ENCODE assay signal across 8 mouse cellular contexts in genomic region chr4:97675741-97676578, GRCm38 (mm10).
DNase-seq lines count a peak whose midpoint lies in the region; ATAC-seq and TF ChIP-seq lines count a peak whose summit lies in the region.

No protein-coding gene starts in this region.

- no peak overlapping the region for H3K4me3 ChIP-seq in heart, embryonic 15.5 days
- peak overlapping the region; percentile 29 for H3K4me3 ChIP-seq in forebrain, postnatal 0 days (ENCODE audit: low read depth, low read length)
- H3K4me3 ChIP-seq in midbrain, embryonic 13.5 days (replicated peaks) = peak overlapping the region; percentile 13; the same call in 1 of the 2 replicates

- WGBS in heart, embryonic 15.5 days = 50% methylated on average over 16 of the region's 16 CpGs
- 13% methylated on average over 16 of the region's 16 CpGs for WGBS in forebrain, postnatal 0 days
- WGBS in midbrain, embryonic 13.5 days = 25% methylated on average over 16 of the region's 16 CpGs

- H3K4me1 ChIP-seq in heart, embryonic 15.5 days (replicated peaks) = peaks cover 4% of the 10 kb centered on the region; the same call in 1 of the 2 replicates
- H3K4me1 ChIP-seq in forebrain, postnatal 0 days (ENCODE audit: insufficient read depth) = no peaks in the 10 kb centered on the region
- H3K4me1 ChIP-seq in midbrain, embryonic 13.5 days (replicated peaks) = peaks cover 30% of the 10 kb centered on the region

- H3K27me3 ChIP-seq in heart, embryonic 15.5 days = no peaks in the 10 kb centered on the region
- H3K27me3 ChIP-seq in forebrain, postnatal 0 days (ENCODE audit: insufficient read depth, low read length) = no peaks in the 10 kb centered on the region
- H3K27me3 ChIP-seq in midbrain, embryonic 13.5 days = peaks cover 9% of the 10 kb centered on the region; the same call in 1 of the 2 replicates

- H3K9me3 ChIP-seq in heart, embryonic 15.5 days (replicated peaks) = no peaks in the 10 kb centered on the region
- no peaks in the 10 kb centered on the region for H3K9me3 ChIP-seq in forebrain, postnatal 0 days (ENCODE audit: low read length)
- no peaks in the 10 kb centered on the region for H3K9me3 ChIP-seq in midbrain, embryonic 13.5 days

- DNase-seq in heart, postnatal 36 days = no peak
- DNase-seq in brain, adult 2 months (ENCODE audit: low read depth, low spot score) = peak; percentile 36
- peak; percentile 72 for DNase-seq in forebrain, postnatal 0 days
- no peak for DNase-seq in right cerebral cortex, postnatal 36 days (ENCODE audit: low spot score in 2 of 2)
- no peak for DNase-seq in kidney, postnatal 14 days
- DNase-seq in adrenal gland, postnatal 10 days = no peak

- no peak overlapping the region for H3K27ac ChIP-seq in heart, embryonic 15.5 days
- no peak overlapping the region for H3K27ac ChIP-seq in forebrain, postnatal 0 days (ENCODE audit: low read depth, low read length)
- H3K27ac ChIP-seq in midbrain, embryonic 13.5 days = 0 out of 2 replicates have a peak overlapping the region, but pooled peaks have one; percentile 1

- intact Hi-C loops in heart, postnatal 36 days (cut with DNase I) = loop anchor here (2.0 to 5.0 kb wide), 2 partner anchors 71 to 646 kb away; no protein-coding TSS in a partner anchor

- no peak overlapping the region for H3K9ac ChIP-seq in heart, embryonic 15.5 days
- peak overlapping the region; percentile 34 for H3K9ac ChIP-seq in forebrain, postnatal 0 days
- H3K9ac ChIP-seq in midbrain, embryonic 13.5 days (replicated peaks) = 0 out of 2 replicates have a peak overlapping the region, but pooled peaks have one; percentile 17

- 0 out of 2 replicates have a peak, but pooled peaks have one; percentile 27 for ATAC-seq in heart, embryonic 15.5 days (replicated peaks; ENCODE audit: insufficient number of reproducible peaks, insufficient read depth, low FRiP score, low read depth)
- peak; percentile 94 for ATAC-seq in forebrain, postnatal 0 days
- peak; percentile 73 for ATAC-seq in midbrain, embryonic 13.5 days

- peak overlapping the region; percentile 43; the same call in 1 of the 2 replicates for H3K4me2 ChIP-seq in heart, embryonic 15.5 days
- peak overlapping the region; percentile 53 for H3K4me2 ChIP-seq in forebrain, postnatal 0 days (ENCODE audit: low read depth)
- H3K4me2 ChIP-seq in midbrain, embryonic 13.5 days (replicated peaks) = peak overlapping the region; percentile 47

- peak; percentile 77 for TF ChIP-seq CTCF in forebrain, postnatal 0 days (IDR thresholded peaks at IDR 0.05; ENCODE audit: low read depth)

- H3K36me3 ChIP-seq in heart, embryonic 15.5 days = no peaks in the 10 kb centered on the region
- no peaks in the 10 kb centered on the region for H3K36me3 ChIP-seq in forebrain, postnatal 0 days (ENCODE audit: insufficient read depth)
- H3K36me3 ChIP-seq in midbrain, embryonic 13.5 days = no peaks in the 10 kb centered on the region

Comparison
In these comparisons a context has a peak if more than half of its experiments do, and no peak if none do; other contexts are left out.
1. ATAC-seq: peak in every context shown above with its lines; median percentile 94 in forebrain, postnatal 0 days; 73 in midbrain, embryonic 13.5 days; 27 in heart, embryonic 15.5 days.
2. DNase-seq: peak in brain, adult 2 months (single experiment) and forebrain, postnatal 0 days (single experiment); none in heart, postnatal 36 days (0 of 2), right cerebral cortex, postnatal 36 days (0 of 2), kidney, postnatal 14 days (single experiment) and adrenal gland, postnatal 10 days (single experiment).
3. Peak in every context shown above with its lines, with median percentiles within 50 percentile points of each other: H3K4me2 ChIP-seq.